Mouse (Mus musculus): ENCODE data around the gene Ctsf.

DNA sequence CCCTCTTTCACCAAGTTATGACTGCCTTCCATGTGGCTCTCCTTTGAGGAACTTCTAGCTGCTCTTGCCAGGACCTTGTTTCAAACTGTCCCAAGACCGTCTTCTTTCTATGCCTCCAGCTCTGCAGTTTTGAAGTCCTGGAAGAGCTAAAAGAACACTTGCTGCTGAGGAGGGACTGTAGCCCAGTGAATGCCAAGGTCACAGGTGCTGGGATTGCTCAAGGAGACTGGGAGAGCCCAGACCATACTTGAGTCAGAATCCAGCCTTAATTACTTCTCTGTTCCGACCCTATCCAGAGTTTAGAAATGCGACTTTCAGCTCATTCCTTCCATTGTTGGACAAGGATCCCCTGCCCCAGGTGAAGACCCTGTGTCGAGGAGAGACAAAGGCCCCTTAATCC is 1.0 kb downstream of the Ctsf start:
- TF ChIP-seq POLR2A (IDR thresholded peaks at IDR 0.05; ENCODE audit: extremely low read depth, insufficient read depth, low read length) (no peak), CTCF (IDR thresholded peaks at IDR 0.05; ENCODE audit: low read depth, low read length) (no peak)

Measured in liver, adult 2 months (tissue).